Mouse (Mus musculus) limb, embryonic 11.5 days (tissue): Measurements from ENCODE around the gene Ypel5. TPM values are rescaled to one million over a fixed set of nuclear protein-coding genes. Genes with fewer than 3 reads are reported as not detected.

Experiments
- ATAC-seq: fragments of 200-750 bp; cut with Nextera tagmentation; 2 replicates; pipeline ENCODE4 v1.8.0; 2017; ENCODE audit warnings: low read depth; ENCODE audit not compliant: insufficient number of reproducible peaks, low FRiP score, low TSS enrichment
- DNase-seq: peaks from one replicate; pipeline ENCODE4 v3.0.0-alpha.2; 2015; ENCODE audit warnings: low spot score
- H3K27ac ChIP-seq: fragments of 300-500 bp; sonication (generic); replicated peaks from 2 replicates; pipeline ENCODE4 v1.5.1; 2014; ENCODE audit warnings: low read depth, mild to moderate bottlenecking, low read length
- H3K27me3 ChIP-seq: fragments of 300-500 bp; sonication (generic); 2 replicates; pipeline ENCODE4 v1.6.1; 2014; ENCODE audit warnings: mild to moderate bottlenecking, low read length, mixed read lengths; ENCODE audit not compliant: control insufficient read depth, insufficient read depth
- H3K36me3 ChIP-seq: fragments of 300-500 bp; sonication (generic); 2 replicates; pipeline ENCODE4 v1.6.1; 2014; ENCODE audit warnings: mild to moderate bottlenecking, low read length, moderate library complexity, mixed read lengths; ENCODE audit not compliant: control insufficient read depth, insufficient read depth
- H3K4me1 ChIP-seq: fragments of 300-500 bp; sonication (generic); 2 replicates; pipeline ENCODE4 v1.6.1; 2014; ENCODE audit warnings: low read length, mixed read lengths; ENCODE audit not compliant: control insufficient read depth, insufficient read depth
- H3K4me2 ChIP-seq: fragments of 300-500 bp; sonication (generic); 2 replicates; pipeline ENCODE4 v1.6.1; 2014; ENCODE audit warnings: low read depth, mild to moderate bottlenecking, moderate library complexity; ENCODE audit not compliant: severe bottlenecking
- H3K4me3 ChIP-seq: fragments of 300-500 bp; sonication (generic); 2 replicates; pipeline ENCODE4 v1.5.1; 2014; ENCODE audit warnings: low read depth, low read length
- H3K9ac ChIP-seq: fragments of 300-500 bp; sonication (generic); 2 replicates; pipeline ENCODE4 v1.6.1; 2014; ENCODE audit warnings: mild to moderate bottlenecking, low read length
- H3K9me3 ChIP-seq: fragments of 300-500 bp; sonication (generic); 2 replicates; pipeline ENCODE4 v1.6.1; 2016; ENCODE audit warnings: low read length; ENCODE audit not compliant: control insufficient read depth
- WGBS: fragments of 180-500 bp; shearing (Covaris S2); extraction: QIAGEN DNeasy Blood & Tissue Kit; methylation state at CpG from one replicate; pipeline ENCODE4 v1.1.7; 2014; 5-methylcytosine and 5-hydroxymethylcytosine counted together
- polyA plus RNA-seq: library from polyadenylated mRNA; unstranded; fragments of >200 nt; fragmentation: Nextera tagmentation; extraction: Ambion mirVana; gene quantifications from 2 replicates; pipeline ENCODE4 v1.2.1, GENCODE M21; 2014

Gene Ypel5
- 37.2 and 38.2 TPM in 2 replicates for polyA plus RNA-seq

DNA sequence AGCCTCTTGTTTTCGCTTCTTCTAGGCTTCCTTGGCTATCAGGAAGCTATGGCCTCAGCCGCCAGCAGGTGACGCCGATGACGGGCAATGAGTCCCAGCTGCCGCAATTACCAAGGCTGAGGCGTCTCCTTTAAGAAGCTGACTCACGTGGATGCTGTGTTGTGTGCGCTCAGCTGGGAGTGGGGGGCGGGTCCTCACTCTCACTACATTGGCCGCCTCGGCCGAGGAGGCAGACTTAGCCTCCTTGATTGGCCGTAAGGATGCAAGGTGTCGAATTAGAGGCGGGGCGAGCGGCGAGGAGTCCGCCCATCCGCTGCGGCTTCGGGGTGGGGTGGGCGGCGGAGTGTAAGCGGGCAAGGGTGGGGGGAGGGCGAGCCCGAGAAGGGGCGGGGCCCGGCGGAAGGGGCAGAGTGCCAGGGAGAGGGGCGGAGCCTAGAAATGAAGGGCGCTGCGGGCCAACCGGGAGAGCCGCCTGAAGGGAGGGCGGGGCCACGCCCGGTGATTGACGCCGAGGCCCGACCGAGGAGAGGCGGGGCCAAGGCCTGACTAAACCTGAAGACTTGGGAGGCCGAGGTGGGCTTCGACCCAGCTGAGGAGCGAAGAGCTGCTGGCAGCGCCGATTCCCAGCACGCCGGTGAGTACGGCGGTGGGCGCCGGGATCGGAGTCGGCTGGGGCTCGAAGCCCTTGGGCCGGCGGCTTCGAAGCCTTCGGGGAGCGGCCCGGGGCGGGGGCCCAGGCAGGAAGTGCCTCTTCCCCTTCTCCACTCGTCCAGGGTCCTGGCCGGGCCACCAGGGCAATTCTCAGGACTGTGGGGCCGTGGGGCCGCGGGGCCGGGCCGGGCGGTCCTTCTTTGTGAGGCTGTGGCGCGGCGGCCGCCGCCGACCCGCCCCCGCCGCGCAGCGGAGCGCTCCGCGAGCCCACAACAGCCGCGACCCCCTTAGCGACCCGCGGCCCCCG is at the start of gene Ypel5:
Gene Ypel5, plus strand, starts transcription at position 296 of the 958 bp plus-strand sequence.
- peak within 1 kb of the TSS; percentile 77 for H3K4me2 ChIP-seq
- H3K4me3 ChIP-seq, result peak within 1 kb of the TSS; percentile 58
- ATAC-seq, result peak; percentile 98
- H3K27me3 ChIP-seq, result no peaks in the 10 kb centered on the region
- peak within 1 kb of the TSS; percentile 66 for H3K27ac ChIP-seq
- H3K9me3 ChIP-seq, result no peaks in the 10 kb centered on the region
- no peaks in the 10 kb centered on the region for H3K36me3 ChIP-seq
- DNase-seq, result peak; percentile 98
- no peaks in the 10 kb centered on the region for H3K4me1 ChIP-seq
- under 1% methylated on average over 71 of the region's 93 CpGs for WGBS
- H3K9ac ChIP-seq, result peak within 1 kb of the TSS; percentile 75

DNA sequence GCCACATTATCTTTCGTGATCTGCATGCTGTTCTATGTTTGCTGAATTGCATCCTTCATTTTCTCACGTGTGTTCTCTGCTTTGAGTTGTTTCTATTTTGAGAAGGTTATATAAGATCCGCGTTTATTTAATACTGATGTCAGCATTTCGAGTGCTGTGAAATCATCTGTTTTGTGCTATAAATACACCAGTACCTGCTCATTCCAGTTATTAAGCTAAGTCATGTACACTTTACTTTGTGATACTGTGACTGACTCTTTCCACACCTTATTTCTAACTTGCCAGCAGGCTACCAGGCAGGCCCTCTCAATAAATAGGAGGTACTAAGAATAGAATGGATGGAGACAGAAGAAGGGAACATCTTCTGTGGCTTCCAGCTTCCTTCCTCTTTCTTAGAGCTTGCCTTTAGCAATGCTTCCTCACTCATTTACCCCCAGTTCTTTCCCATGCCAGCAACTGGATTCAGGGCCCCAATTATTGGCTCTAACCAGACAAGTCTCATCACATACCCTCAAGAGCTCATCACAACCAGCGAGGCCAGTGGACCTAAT is 48.3 kb upstream of the Ypel5 start:
- Histone ChIP-seq H3K36me3 (no peaks in the 10 kb centered on the region), H3K9ac (no peak overlapping the region), H3K4me1 (no peaks in the 10 kb centered on the region), H3K27me3 (no peaks in the 10 kb centered on the region), H3K9me3 (no peaks in the 10 kb centered on the region), H3K4me3 (no peak overlapping the region), H3K4me2 (no peak overlapping the region), H3K27ac (no peak overlapping the region)
- 84% methylated on average over 6 of the region's 6 CpGs for WGBS
- DNase-seq (no peak), ATAC-seq (no peak)

DNA sequence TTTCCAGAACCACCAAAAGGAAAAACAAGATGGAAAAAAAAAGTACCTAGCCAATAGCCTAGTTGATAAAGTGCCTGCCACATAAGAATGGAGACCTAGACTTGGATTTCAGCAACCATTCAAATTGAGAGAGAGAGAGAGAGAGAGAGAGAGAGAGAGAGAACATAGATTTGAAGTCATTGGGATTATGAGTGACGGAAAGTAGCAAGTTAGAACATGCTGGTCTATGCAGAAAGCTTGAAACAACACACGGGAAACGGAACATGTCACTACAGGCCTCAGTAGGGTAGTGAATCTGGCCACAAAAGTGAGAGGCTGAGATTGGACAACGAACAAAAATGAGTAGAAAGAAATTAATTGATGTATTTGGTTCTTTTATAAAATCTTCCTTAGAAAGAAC is 43.0 kb upstream of the Ypel5 start:
- 82% methylated on average over 4 of the region's 4 CpGs for WGBS
- Histone ChIP-seq H3K27me3 (no peaks in the 10 kb centered on the region), H3K4me3 (no peak overlapping the region), H3K4me2 (no peak overlapping the region), H3K4me1 (no peaks in the 10 kb centered on the region), H3K36me3 (no peaks in the 10 kb centered on the region), H3K9ac (no peak overlapping the region), H3K9me3 (no peaks in the 10 kb centered on the region), H3K27ac (no peak overlapping the region)
- DNase-seq (no peak), ATAC-seq (no peak)

DNA sequence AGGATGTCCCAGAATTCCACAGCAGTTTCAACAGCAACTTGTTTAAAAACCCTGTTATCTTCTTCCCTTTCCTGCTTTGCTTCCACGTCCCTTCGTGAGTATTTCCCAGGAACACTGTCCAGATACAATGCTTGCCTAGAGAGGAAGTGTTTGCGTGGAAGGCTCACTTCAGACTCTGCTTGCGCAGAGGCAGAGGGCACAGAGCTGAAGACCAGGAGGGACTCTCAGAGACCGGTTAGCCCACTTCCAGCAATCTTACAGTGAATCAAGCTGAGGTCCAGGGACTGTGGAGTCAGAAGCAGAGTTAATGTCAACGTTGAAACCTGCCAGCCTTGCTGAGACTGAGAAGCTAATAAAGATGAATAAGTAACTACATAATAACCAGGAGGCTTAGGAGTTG is 41.6 kb upstream of the Ypel5 start:
- no peak overlapping the region for H3K27ac ChIP-seq
- DNase-seq, result peak; percentile 18

DNA sequence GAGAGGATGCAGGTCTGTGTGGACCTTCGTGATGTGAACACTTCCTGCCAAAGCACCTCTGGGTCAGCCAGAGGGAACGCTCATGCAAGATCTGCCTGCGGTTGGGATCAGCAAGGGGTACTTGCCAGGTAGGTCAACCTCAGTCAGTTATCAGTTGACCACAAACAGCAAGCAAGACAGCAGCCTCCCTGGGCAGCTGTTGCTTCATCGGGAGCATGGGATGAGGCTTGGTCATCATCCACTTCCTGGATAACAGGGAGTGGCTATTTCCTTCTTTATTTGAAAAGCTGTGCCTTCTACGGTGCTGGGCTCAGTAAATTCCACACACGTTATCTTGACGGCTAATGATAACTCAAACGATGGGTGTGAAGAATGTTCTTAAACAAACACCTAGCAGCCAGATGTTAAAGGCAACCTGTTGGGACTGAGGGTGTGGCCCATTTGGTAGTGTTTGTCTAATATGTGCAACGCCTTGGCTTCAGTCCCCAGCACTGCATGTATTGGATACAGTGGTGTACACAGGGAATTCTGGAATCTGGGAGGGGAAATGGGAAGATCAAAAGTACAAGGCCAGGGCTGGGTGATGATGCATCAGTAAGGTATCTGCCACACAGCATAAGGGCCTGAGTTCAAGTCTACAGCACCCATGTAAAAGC is 40.7 kb upstream of the Ypel5 start:
- H3K36me3 ChIP-seq, result no peaks in the 10 kb centered on the region

More for the DNA sequence above, 41.6 kb upstream of the Ypel5 start:
- 71% methylated on average over 6 of the region's 6 CpGs for WGBS
- Histone ChIP-seq H3K4me3 (no peak overlapping the region), H3K9me3 (no peaks in the 10 kb centered on the region), H3K4me1 (no peaks in the 10 kb centered on the region), H3K9ac (no peak overlapping the region), H3K27me3 (no peaks in the 10 kb centered on the region), H3K4me2 (no peak overlapping the region), H3K36me3 (no peaks in the 10 kb centered on the region)
- no peak for ATAC-seq

DNA sequence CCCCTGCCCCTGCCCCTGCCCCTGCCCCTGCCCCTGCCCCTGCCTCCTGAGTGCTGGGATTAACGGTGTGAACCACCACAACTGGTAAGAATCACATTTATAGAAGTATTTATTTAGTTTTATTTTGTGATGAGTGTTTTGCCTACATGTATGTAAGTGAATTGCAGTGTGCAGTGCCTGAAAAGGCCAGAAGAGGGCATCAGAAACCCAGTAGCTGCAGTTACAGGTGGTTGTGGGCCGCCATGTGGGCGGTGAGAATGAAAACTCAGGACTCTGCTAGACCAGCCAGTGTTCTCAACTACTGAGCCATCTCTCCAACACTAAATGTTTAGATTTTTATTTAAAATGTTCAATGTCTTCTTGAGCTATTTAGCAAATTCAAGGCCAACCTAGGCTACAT is 39.7 kb upstream of the Ypel5 start:
- Histone ChIP-seq H3K4me1 (no peaks in the 10 kb centered on the region), H3K4me2 (no peak overlapping the region), H3K4me3 (no peak overlapping the region), H3K27ac (no peak overlapping the region), H3K9me3 (no peaks in the 10 kb centered on the region), H3K27me3 (no peaks in the 10 kb centered on the region), H3K9ac (no peak overlapping the region), H3K36me3 (no peaks in the 10 kb centered on the region)
- DNase-seq, result peak; percentile 20
- no peak for ATAC-seq
- 87% methylated on average over 3 of the region's 3 CpGs for WGBS

More for the DNA sequence above, 40.7 kb upstream of the Ypel5 start:
- 85% methylated on average over 9 of the region's 9 CpGs for WGBS
- H3K27me3 ChIP-seq, result no peaks in the 10 kb centered on the region
- ATAC-seq, result no peak
- H3K4me1 ChIP-seq, result no peaks in the 10 kb centered on the region
- no peak overlapping the region for H3K27ac ChIP-seq
- no peak overlapping the region for H3K9ac ChIP-seq
- DNase-seq, result peak; percentile 18
- H3K9me3 ChIP-seq, result no peaks in the 10 kb centered on the region
- no peak overlapping the region for H3K4me2 ChIP-seq
- H3K4me3 ChIP-seq, result no peak overlapping the region

DNA sequence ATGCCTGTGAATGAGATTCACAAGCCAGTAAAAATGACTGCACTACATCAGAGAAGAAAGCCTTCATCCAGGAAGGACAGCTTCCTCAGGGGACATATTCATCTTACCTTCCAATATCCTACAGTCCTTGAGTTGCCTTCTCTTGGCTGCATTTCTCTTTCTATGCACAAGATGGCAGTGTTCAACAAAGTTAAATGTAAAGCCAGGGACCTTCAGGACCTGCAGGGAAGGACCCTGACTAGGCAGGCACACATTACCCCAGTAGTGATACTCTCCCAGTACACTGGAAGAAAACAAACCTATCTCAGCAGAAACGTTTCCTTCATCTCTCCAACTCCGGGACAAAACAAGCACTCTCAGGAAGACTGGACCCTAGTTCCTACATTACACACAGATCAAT is 38.4 kb upstream of the Ypel5 start:
- Histone ChIP-seq H3K27me3 (no peaks in the 10 kb centered on the region), H3K36me3 (no peaks in the 10 kb centered on the region), H3K9ac (no peak overlapping the region), H3K4me1 (no peaks in the 10 kb centered on the region), H3K9me3 (no peaks in the 10 kb centered on the region), H3K27ac (no peak overlapping the region), H3K4me2 (no peak overlapping the region), H3K4me3 (no peak overlapping the region)
- DNase-seq (peak; percentile 37), ATAC-seq (no peak)
- WGBS, result 26% methylated on average over 2 of the region's 2 CpGs

DNA sequence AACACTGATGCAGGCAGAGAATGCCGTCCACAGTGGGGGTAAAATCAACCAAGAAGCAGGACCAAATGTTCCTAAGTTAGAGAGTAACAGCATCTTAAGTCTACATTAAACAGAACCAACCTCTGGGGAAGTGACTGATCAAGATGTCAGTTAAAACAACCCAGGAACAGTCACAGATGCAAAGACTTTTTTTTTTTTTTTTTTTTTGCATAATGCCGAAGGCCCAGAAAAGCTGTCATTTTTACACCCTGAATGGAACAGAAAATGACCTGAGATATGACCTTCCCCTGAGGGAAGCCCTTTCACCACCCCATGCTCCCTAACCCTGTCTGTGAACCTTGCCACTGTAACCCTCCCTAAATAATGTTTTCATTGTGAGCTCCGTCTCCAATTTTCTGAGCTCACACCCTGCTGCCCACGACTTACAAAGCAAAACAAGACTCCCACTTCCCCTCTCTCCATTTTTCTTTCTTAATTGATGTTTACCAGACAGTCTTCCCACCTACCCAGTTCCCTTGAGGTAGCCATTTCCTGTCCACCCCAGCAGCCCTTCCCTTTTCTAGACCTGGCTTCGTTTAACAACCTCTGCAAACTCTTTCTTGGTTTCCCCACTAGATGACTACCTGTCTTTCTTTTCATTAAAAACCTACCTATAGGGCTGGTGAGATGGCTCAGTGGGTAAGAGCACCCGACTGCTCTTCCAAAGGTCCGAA is 26.2 kb upstream of the Ypel5 start:
- ATAC-seq (no peak), DNase-seq (no peak)
- Histone ChIP-seq H3K4me2 (no peak overlapping the region), H3K4me3 (no peak overlapping the region), H3K9me3 (no peaks in the 10 kb centered on the region), H3K4me1 (0 out of 2 replicates have a peak, but pooled peaks cover 4% of the 10 kb centered on the region), H3K36me3 (no peaks in the 10 kb centered on the region), H3K9ac (no peak overlapping the region), H3K27me3 (no peaks in the 10 kb centered on the region), H3K27ac (no peak overlapping the region)
- WGBS, result 56% methylated on average over 7 of the region's 7 CpGs
